Comparison of ENCODE assay signal across 17 mouse cellular contexts in the genomic region with DNA sequence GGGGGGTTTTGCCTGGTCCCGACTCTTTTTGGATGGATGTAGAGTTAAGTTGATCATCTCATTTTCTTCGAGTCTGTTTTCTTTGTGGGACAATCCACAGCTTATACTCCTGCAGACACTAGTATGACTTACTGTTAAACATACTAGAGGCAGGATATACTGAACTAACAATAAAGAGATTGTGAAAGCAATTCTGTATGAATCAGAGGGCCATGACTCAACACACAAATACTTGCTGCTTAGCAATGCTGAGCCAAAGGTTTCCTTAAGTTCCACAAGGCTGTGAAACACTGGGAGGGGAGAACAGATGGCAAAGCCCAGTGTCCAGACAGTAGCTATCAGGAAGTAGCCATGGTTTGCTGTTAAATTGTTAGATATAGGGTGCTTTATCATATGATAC. TPM values are rescaled to one million over a fixed set of nuclear protein-coding genes. Genes with fewer than 3 reads are reported as not detected.
"Had no signal": no experiment of that assay in that cellular context is flagged by ENCODE, and none has a peak within 500 bp of the region (broad histone marks: within the 10 kb centered on the region; RNA-seq: fewer than 3 reads in every experiment).

No protein-coding gene starts in this region.

- H3K27me3 ChIP-seq: liver, embryonic 13.5 days; megakaryocyte, embryonic 14.5 days; midbrain, embryonic 15.5 days; stomach, embryonic 15.5 days had no signal

- DNase-seq: kidney, postnatal 4 days; liver; liver, embryonic 13.5 days; liver, postnatal 0 days; lung, postnatal 14 days; right cerebral cortex, postnatal 14 days; thymus, postnatal 36 days had no signal

- H3K4me2 ChIP-seq: limb, embryonic 12.5 days; liver, embryonic 13.5 days; lung, embryonic 15.5 days; midbrain, embryonic 11.5 days; midbrain, embryonic 15.5 days; stomach, embryonic 15.5 days had no signal

- ATAC-seq: liver, postnatal 0 days; midbrain, embryonic 15.5 days had no signal

- H3K4me3 ChIP-seq: layer of hippocampus, adult 2 months; limb, embryonic 12.5 days; liver, embryonic 13.5 days; lung, embryonic 15.5 days; megakaryocyte, embryonic 14.5 days; midbrain, embryonic 15.5 days; stomach, embryonic 15.5 days had no signal

- H3K36me3 ChIP-seq: limb, embryonic 12.5 days; liver, embryonic 13.5 days; lung, embryonic 15.5 days; midbrain, embryonic 15.5 days; stomach, embryonic 15.5 days had no signal

RNA-seq across cellular contexts. Expression of gene Npy5r, which starts 6.7 kb away (rescaled TPM):
- polyA plus RNA-seq: kidney, postnatal 0 days; limb, embryonic 12.5 days; liver, embryonic 13.5 days; liver, postnatal 0 days; lung, embryonic 15.5 days; macrophage; spleen, adult 2 months; stomach, embryonic 15.5 days had no signal

RNA-seq across cellular contexts. Expression of gene Npy1r, which starts 15.7 kb away (rescaled TPM):
- polyA plus RNA-seq: liver, postnatal 0 days; macrophage had no signal
